Mouse (Mus musculus): Measurements from ENCODE around the gene Smtn.

- no peak for TF ChIP-seq CTCF (conservative IDR thresholded peaks at IDR 0.05; ENCODE audit: low read length)
- no peak for TF ChIP-seq NANOG (IDR thresholded peaks at IDR 0.05; ENCODE audit: borderline replicate concordance, low read length)
- TF ChIP-seq POU5F1 (IDR thresholded peaks at IDR 0.05; ENCODE audit: borderline replicate concordance, low read length), result no peak
These were observed at the start of gene Smtn for GRCm38 (mm10) chr11:3540451-3541085.

All from E14TG2a.4 (cell line).